Mouse (Mus musculus): ENCODE data around the gene Ifi206.

Ifi206 gene

GRCm38 (mm10) chr1:173418516-173418915 lies 72.3 kb downstream of the Ifi206 start:
- no peak for DNase-seq
